Mouse (Mus musculus) gastrocnemius, postnatal 4 days (tissue): ENCODE results near the gene Gm10061. TPM values are rescaled to one million over a fixed set of nuclear protein-coding genes. Genes with fewer than 3 reads are reported as not detected.
"Not testable (repeated sequence)": the region's sequence is repeated elsewhere in the genome, so short reads cannot be mapped to it uniquely, and the experiment has no call there.

Experiments used
- DNase-seq, 2 experiments: peaks; one replicate each; pipeline ENCODE4 v3.0.0; 2021 to 2022; ENCODE audit warnings: low spot score in 2 of 2, mixed read lengths in 2 of 2
- long read RNA-seq, 2 experiments: library from polyadenylated mRNA; stranded (forward); transcript quantifications; one replicate each; pipeline ENCODE4 v2.0.0; 2021
- total RNA-seq, 2 experiments: library from RNA; stranded (reverse); gene quantifications; 2 replicates each; pipeline ENCODE4 v1.2.3; 2021

Gene Gm10061
- total RNA-seq: not detected
- long read RNA-seq, experiment 1: 0 reads
- long read RNA-seq, experiment 2: 0 reads

- DNase-seq: no peak
These were observed at the start of gene Gm10061 for GRCm38 (mm10) chr16:89150786-89151185. TSS of gene Gm10061 (plus strand) at chr16:89151086.

DNA sequence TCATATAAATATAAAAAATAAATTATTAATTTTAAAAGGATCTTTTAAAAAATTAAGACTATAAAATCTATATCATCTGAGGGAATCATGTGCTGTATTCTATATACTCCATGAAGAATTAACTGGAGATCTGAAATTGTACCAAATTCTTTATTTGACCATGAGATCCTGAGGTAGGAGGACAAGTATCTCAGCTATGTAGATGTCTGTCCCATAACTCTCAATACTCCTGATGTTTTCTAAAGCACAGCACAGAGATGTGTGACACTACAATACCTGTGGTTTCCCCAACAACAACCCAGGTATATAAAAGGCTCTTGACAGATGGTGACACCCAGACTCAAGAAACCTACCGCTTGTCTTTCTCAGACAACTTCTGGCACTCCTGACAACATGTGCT is 10.3 kb upstream of the Gm10061 start, which contains the start of gene Gm6358:
Gm6358 (plus strand) TSS at position 301 of the 400 bp plus-strand sequence.
- no peak for DNase-seq

DNA sequence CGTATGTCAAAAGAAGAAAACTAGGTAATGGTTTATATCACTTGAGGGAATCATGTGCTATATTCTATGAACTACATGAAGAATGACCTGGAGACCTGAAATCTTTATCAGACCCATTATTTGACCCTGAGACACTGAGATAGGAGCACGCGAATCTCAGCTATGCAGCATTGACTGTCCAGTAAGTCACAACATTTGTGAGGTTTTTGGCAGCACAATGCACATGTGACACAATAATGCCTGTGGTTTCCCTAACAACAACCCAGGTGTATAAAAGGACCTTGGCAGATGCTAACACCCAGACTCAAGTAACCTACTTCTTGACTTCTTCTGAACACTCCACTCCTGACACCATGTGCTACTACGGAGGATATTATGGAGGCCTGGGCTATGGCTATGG is 6.8 kb downstream of the Gm10061 start, which contains the start of gene Gm9789:
Gm9789 (plus strand) TSS at position 301 of the 400 bp plus-strand sequence.
- DNase-seq: no peak

DNA sequence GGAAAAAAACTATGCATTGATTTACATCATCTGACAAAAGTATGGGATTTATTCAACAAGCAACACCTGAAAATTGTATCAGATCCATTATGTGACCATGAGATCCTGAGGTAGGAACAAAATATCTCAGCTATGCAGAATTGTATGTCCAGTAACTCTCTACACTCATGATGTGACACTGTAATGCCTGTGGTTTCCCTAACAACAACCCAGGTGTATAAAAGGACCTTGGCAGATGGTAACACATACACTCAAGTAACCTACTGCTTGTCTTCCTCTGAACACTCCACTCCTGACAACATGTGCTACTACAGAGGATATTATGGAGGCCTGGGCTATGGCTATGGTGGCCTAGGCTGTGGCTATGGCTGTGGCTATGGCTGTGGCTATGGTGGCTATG is 18.3 kb downstream of the Gm10061 start, which contains the start of gene Gm7735:
Gm7735 (plus strand) TSS at position 301 of the 400 bp plus-strand sequence.
- DNase-seq: not testable (repeated sequence)

DNA sequence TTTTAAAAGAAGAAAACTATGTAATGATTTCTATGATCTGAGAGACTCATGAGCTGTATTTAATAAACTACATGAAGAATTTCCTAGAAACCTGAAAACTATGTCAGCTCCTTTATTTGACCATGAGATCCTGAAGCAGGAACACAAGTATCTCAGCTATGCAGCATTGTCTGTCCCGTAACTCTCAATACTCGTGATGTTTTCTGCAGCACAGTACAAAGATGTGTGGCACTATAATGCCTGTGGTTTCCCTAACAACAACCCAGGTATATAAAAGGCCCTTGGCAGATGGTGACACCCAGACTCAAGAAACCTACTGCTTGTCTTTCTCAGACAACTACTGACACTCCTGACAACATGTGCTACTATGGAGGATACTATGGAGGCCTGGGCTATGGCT is 23.5 kb downstream of the Gm10061 start, which contains the start of gene 1110057P08Rik:
1110057P08Rik (plus strand) TSS at position 301 of the 400 bp plus-strand sequence.
- DNase-seq: no peak

DNA sequence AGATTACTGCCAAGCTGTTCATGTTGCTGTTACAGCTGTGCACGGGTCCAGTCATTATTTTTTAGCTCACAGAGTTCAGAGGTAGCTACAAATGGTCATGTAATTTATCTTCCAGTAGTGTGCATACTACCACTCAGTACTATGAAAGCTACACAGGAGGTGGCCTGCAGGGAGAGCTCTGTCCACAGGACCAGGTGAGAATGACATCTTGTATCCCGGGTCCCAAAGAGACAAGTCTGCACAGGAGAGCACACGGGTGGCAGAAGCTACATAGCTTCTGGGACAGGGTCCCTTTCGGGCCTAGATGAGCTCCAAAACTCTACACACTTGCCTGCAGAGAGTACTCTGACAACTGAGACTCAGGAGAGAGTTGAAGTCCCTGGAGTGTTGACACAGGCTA is 37.7 kb downstream of the Gm10061 start:
- DNase-seq: no peak

Other genes with a start within 250 kb of the Gm10061 start
- not detected for gene Krtap19-9b, start 218.8 kb upstream of the Gm10061 start, total RNA-seq
- not detected for gene Krtap16-3, start 188.2 kb upstream of the Gm10061 start, total RNA-seq
- gene Krtap22-2, start 140.3 kb upstream of the Gm10061 start, total RNA-seq: not detected
- gene Gm10229, start 135.8 kb upstream of the Gm10061 start, total RNA-seq: not detected
- gene Krtap6-1, start 119.4 kb upstream of the Gm10061 start, total RNA-seq: not detected
- not detected for gene Gm10228, start 109.6 kb upstream of the Gm10061 start, total RNA-seq
- gene Krtap6-5, start 103.2 kb upstream of the Gm10061 start, total RNA-seq: not detected
- gene 1110025L11Rik, start 87.1 kb upstream of the Gm10061 start, total RNA-seq: not detected
- not detected for gene Krtap6-3, start 67.1 kb upstream of the Gm10061 start, total RNA-seq
- not detected for gene Gm6358, start 10.2 kb upstream of the Gm10061 start, total RNA-seq
- not detected for gene Gm9789, start 6.9 kb downstream of the Gm10061 start, total RNA-seq
- not detected for gene Gm7735, start 18.4 kb downstream of the Gm10061 start, total RNA-seq
- not detected for gene 1110057P08Rik, start 23.6 kb downstream of the Gm10061 start, total RNA-seq
- gene Krtap20-2, start 54.8 kb downstream of the Gm10061 start, total RNA-seq: not detected